Mouse (Mus musculus) layer of hippocampus, postnatal 25 days (tissue): Measurements from ENCODE around the gene Foxi3. TPM values are rescaled to one million over a fixed set of nuclear protein-coding genes. Genes with fewer than 3 reads are reported as not detected.

ENCODE experiments used
- DNase-seq, 2 experiments: peaks; one replicate each; pipeline ENCODE4 v3.0.0; 2022; ENCODE audit warnings: mixed read lengths in 2 of 2, low spot score in 1 of 2; ENCODE audit errors: extremely low spot score in 1 of 2
- total RNA-seq, 2 experiments: library from RNA; stranded (reverse); gene quantifications; 2 replicates each; pipeline ENCODE4 v1.2.3; 2021

Foxi3 gene
- not detected for total RNA-seq

GRCm38 (mm10) chr6:70956285-70956912 is at the start of gene Foxi3:
Gene Foxi3, plus strand, starts transcription at chr6:70956531.
- no peak for DNase-seq

- DNase-seq, result no peak
Measured at GRCm38 (mm10) chr6:70909572-70909971, 46.8 kb upstream of the Foxi3 start.

DNA sequence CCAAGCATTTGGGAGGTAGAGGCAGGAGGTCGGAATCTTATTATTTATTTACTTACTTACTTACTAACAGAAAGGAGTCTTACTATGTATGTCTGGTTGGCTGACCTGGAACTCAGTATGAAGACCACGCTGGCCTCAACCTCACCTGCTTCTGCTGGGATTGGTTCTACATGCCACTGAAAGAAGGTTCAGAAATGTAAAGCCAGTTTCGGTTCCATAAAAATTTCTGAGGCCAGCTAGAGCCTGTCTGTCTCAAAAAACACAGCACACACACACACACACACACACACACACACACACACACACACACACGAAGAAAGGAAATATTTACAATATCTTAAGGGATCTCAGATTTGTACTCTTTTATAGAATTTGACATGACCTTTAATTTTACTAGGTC is 46.0 kb upstream of the Foxi3 start:
- no peak for DNase-seq

GRCm38 (mm10) chr6:70911668-70912395 is 44.5 kb upstream of the Foxi3 start:
- peak; percentile 38 to 46 for DNase-seq

- DNase-seq, result no peak
Measured at GRCm38 (mm10) chr6:70912396-70912765, 44.0 kb upstream of the Foxi3 start.

DNA sequence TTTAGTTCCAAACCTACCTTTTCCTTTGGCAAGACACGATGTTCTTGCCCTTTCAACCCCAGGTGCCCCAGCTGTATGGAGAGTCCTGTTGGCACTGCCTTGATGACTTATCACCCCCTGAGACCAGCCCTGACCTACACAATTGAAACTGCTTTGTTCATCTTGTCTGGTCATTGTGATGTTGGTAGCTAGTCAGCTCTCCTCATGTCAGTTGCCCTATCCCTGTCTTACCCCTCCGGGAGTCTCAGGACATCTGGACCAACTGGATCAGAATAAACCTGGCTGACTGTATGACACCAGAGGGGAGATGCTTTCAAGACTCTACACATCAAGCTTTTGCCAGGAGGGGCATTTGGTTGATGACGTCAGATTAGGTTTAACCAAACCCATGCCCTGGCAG is 37.5 kb upstream of the Foxi3 start, which contains the start of gene Tex37:
Gene Tex37 (minus strand): TSS at position 101 of the 400 bp plus-strand sequence.
- no peak for DNase-seq

DNA sequence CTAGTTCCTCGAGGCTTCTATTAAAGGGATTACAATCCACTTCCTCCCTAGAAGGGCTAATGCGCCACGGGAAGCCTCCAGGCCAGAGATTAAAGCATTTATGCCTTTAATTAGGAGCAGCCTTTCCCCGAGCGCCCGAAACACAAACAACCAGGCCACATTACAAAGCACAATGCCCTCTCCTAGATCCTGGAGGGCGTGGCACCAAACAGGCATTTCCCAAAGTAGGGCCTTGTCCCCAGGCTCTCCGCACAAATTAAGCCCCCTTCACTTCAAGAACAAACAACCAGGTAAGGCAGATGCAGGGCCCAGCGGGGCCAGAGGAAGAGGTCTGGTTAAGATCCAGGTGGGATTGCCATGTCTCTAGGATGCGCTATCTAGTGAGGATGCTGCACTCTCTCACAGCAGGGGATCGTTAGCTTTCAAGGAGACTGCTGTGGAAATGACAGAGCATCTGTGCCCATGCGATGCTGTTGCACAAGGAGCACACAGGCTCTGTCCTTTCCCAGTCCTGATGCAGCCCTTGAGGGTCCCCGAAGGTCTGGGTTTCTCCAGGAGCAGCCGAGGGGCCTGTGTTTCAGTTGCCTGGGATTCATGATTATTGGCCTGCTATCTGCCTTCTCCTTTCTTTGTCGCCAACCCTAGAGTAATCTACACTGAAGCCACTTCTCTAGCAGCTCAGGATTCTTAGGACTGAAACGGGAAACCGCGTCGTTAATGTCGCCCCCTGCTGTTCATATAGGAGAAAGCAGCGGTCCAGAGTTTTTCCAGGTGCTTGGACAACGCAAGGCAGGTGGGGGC is 34.9 kb upstream of the Foxi3 start:
- DNase-seq, result peak; percentile 44 to 52

GRCm38 (mm10) chr6:70931801-70932200 is 24.5 kb upstream of the Foxi3 start:
- DNase-seq, result no peak

DNA sequence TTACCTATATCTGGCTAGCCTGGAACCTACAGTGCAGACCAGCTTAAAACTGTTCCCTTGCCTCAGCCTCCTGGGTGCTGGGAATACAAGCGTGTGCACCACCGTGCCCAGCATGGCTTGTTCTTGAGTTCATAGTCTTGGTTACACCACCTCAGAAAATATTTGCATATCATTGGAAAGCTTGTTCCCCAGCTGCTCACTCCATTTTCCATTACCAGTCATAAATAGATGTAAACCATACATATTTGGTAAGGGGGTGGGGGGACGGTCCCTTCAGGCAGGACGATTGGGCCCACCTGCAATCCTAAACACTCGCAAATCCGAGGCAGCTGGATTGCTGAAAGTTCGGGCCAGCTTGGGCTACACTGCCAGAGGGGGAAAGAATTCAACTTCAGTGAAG is 3.1 kb upstream of the Foxi3 start:
- no peak for DNase-seq

DNA sequence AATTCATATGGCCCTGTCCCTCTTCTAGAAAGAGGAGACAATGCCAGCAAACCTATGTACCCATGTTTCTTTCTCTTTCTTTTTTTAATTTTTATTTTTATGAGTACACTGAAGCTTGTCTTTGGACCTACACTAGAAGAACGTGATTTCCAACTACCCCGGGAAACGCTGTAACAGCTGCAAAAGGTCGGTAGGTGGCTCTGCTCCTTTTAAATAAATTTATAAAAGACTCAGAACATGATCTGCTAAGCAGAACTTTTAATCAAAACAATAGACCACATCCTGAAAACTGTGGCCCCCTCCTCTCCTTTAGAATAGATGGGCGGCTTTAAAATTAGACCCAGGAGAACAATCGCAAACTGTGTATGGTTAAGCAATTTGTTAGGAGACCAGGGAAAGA is 2.3 kb upstream of the Foxi3 start:
- DNase-seq, result no peak

- DNase-seq, result no peak
Measured at GRCm38 (mm10) chr6:70955291-70955800, 985 bp upstream of the Foxi3 start.

- DNase-seq, result no peak
Measured at GRCm38 (mm10) chr6:70955841-70956240, 490 bp upstream of the Foxi3 start.

DNA sequence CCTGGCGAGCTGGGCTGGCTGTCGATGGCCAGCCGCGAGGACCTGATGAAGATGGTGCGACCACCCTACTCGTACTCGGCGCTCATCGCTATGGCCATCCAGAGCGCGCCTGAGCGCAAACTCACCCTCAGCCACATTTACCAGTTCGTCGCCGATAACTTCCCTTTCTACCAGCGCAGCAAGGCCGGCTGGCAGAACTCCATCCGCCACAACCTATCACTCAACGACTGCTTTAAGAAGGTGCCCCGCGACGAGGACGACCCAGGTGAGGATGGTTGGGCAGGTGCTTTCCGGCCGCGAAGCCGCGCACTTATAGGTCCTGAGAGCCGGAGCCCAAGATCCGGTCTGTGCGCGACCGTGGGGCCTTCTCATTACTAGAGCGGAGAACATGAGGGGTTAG is 605 bp downstream of the Foxi3 start:
- DNase-seq, result no peak

GRCm38 (mm10) chr6:70957341-70957940 is 1.1 kb downstream of the Foxi3 start:
- no peak for DNase-seq

DNA sequence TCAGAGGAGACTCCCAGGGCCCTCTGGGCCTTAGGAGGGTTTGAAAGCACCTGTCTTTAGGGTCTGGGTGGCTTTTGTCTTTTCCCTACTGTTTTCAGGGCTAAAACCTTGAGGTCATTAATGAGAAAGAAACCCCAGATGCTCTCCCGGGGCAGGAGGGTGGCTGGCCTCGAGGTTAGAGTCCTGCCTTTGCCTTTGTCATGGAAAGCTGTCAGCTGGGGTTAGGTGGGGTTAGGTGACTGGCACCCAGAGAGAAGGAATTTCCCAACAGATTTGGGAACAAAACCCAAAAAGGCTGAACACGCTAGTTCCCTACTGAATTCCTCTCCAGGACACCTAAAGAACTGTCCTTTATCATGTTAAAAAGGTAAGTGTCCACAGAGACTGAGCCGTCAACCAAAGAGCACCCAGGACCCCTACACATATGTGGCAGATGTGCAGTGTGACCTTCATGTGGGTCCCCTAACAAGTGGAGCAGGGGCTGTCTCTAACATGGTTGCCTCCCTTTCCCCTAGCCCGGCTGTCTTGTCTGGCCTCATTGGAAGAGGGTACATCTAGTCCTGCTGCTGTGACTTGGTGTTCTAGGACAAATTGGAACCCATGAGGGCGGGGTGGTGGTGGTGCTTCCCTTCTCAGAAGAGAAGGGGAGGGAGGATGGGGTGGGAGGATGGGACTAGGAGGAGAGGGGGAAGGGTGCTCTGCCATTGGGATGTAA is 7.9 kb downstream of the Foxi3 start:
- no peak for DNase-seq

- DNase-seq, result no peak
Measured at GRCm38 (mm10) chr6:70965694-70966093, 9.4 kb downstream of the Foxi3 start.

- no peak for DNase-seq
Measured at GRCm38 (mm10) chr6:70967422-70967821, 11.1 kb downstream of the Foxi3 start.

DNA sequence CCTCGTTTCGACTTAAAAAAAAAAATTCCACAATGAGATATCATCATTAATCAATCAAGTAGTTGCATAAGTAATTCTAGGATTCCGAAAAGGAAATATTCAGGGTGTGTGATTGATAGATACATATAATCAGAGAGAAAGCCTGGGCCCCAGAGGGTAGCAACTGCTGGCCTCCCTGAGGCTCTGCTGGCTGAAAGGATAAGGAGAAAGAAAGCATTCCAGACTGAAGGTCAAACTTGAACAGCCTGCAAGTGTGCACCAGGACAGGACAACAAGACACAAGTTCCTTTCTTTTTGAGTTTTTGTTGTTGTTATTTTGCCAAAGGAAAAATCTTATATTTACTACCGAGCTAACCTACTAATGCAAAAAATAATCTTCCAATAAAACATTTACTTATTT is 12.0 kb downstream of the Foxi3 start:
- DNase-seq, result no peak

DNA sequence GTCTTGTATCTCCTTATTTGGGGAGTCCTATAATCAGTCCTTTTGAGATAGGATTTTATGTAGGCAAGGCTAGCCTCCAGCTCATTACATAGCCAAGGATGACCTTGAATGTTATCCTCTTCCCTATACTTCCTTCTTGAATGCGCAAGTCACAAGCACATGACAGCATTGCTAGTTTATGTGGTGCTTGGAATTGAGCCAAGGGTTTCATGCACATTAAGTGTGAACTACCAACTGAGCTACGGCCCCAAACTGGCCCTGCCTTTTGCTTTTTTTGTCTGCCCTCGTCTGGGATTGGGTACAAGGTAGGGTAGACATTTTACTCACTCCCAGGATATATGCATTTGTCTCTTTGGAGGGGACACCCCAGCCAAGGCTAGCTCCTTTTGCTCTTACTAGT is 16.7 kb downstream of the Foxi3 start:
- DNase-seq, result no peak

- no peak for DNase-seq
Measured at GRCm38 (mm10) chr6:70981036-70981435, 24.7 kb downstream of the Foxi3 start.
